Mouse (Mus musculus) liver, embryonic 14.5 days (tissue): ENCODE results near the gene Tmem176a. TPM values are rescaled to one million over a fixed set of nuclear protein-coding genes. Genes with fewer than 3 reads are reported as not detected.
"Not testable (repeated sequence)": the region's sequence is repeated elsewhere in the genome, so short reads cannot be mapped to it uniquely, and the experiment has no call there.

Source experiments
- ATAC-seq: fragments of 200-750 bp; cut with Nextera tagmentation; 2 replicates; pipeline ENCODE4 v1.8.0; 2017; ENCODE audit warnings: moderate number of reproducible peaks, mild to moderate bottlenecking, moderate library complexity; ENCODE audit not compliant: insufficient read depth
- DNase-seq, 3 experiments: peaks; one replicate each; pipeline ENCODE4 v3.0.0-alpha.2; 2012 to 2013; ENCODE audit warnings: low read depth in 3 of 3, low spot score in 3 of 3
- H3K27ac ChIP-seq: fragments of 300-500 bp; sonication (generic); 2 replicates; pipeline ENCODE4 v1.5.1; 2014; ENCODE audit warnings: moderate library complexity, mild to moderate bottlenecking, control low read depth, inconsistent platforms
- H3K27me3 ChIP-seq: fragments of 300-500 bp; sonication (generic); 2 replicates; pipeline ENCODE4 v1.6.1; 2014; ENCODE audit warnings: mild to moderate bottlenecking, low read length, moderate library complexity; ENCODE audit not compliant: control insufficient read depth, insufficient read depth
- H3K36me3 ChIP-seq: fragments of 300-500 bp; sonication (generic); replicated peaks from 2 replicates; pipeline ENCODE4 v1.6.1; 2014; ENCODE audit warnings: low read depth; ENCODE audit not compliant: control insufficient read depth, insufficient read depth
- H3K4me1 ChIP-seq, 2 experiments: fragments of 200-500 bp in 1 of 2; fragments of 300-500 bp in 1 of 2; sonication (generic) in 1 of 2; replicated peaks; 2 replicates each; pipeline ENCODE4 v1.6.1; 2012 to 2014; ENCODE audit warnings: antibody characterized with exemption in 1 of 2, inconsistent platforms in 1 of 2, low read length in 1 of 2; ENCODE audit not compliant: control insufficient read depth in 2 of 2, insufficient read depth in 2 of 2
- H3K4me2 ChIP-seq: fragments of 300-500 bp; sonication (generic); 2 replicates; pipeline ENCODE4 v1.6.1; 2014; ENCODE audit warnings: low read depth, mild to moderate bottlenecking, control low read depth, moderate library complexity
- H3K4me3 ChIP-seq, 2 experiments: fragments of 200-500 bp in 1 of 2; fragments of 300-500 bp in 1 of 2; sonication (generic) in 1 of 2; 2 replicates each; pipeline ENCODE4 v1.5.1; 2012 to 2014; ENCODE audit warnings: low read depth in 2 of 2, low read length in 2 of 2, mild to moderate bottlenecking in 2 of 2, control low read depth in 1 of 2, inconsistent platforms in 1 of 2, moderate library complexity in 1 of 2; ENCODE audit not compliant: insufficient read depth in 1 of 2
- H3K9ac ChIP-seq: fragments of 300-500 bp; sonication (generic); replicated peaks from 2 replicates; pipeline ENCODE4 v1.6.1; 2014; ENCODE audit warnings: mild to moderate bottlenecking, control low read depth, moderate library complexity
- H3K9me3 ChIP-seq: fragments of 300-500 bp; sonication (generic); 2 replicates; pipeline ENCODE4 v1.6.1; 2016; ENCODE audit warnings: low read length, mixed read lengths; ENCODE audit not compliant: control insufficient read depth
- CTCF ChIP-seq: IDR thresholded peaks from 2 replicates; pipeline ENCODE4 v1.5.1; 2016; ENCODE audit warnings: antibody characterized with exemption, low read depth, control low read depth
- EP300 ChIP-seq: IDR thresholded peaks from 2 replicates; pipeline ENCODE4 v1.6.1; 2016; ENCODE audit warnings: antibody characterized with exemption, low read depth
- WGBS: fragments of 180-500 bp; shearing (Covaris S2); extraction: QIAGEN DNeasy Blood & Tissue Kit; methylation state at CpG from one replicate; pipeline ENCODE4 v1.1.7; 2014; ENCODE audit not compliant: insufficient replicate concordance; 5-methylcytosine and 5-hydroxymethylcytosine counted together
- polyA plus RNA-seq, 2 experiments: library from polyadenylated mRNA; depleted of rRNA in 1 of 2; stranded (reverse) in 1 of 2; unstranded in 1 of 2; fragments of >200 nt; fragmentation: Nextera tagmentation in 1 of 2; extraction: Ambion mirVana in 1 of 2; gene quantifications; 2 replicates each; pipeline versions ENCODE4 v1.2.1 to v1.2.3; 2012 to 2014

The Tmem176a gene
- polyA plus RNA-seq, 2 experiments: 34.5 to 126 TPM

- no peaks in the 10 kb centered on the region for H3K27me3 ChIP-seq
- no peaks in the 10 kb centered on the region for H3K9me3 ChIP-seq
- no peak overlapping the region for H3K4me2 ChIP-seq
- ATAC-seq (no peak), DNase-seq (no peak)
- H3K9ac ChIP-seq: no peak overlapping the region
- no peak overlapping the region for H3K4me3 ChIP-seq
- no peak overlapping the region for H3K27ac ChIP-seq
- no peaks in the 10 kb centered on the region for H3K36me3 ChIP-seq
- TF ChIP-seq CTCF (no peak), EP300 (no peak)
- 75% methylated on average over 7 of the region's 7 CpGs for WGBS
- no peaks in the 10 kb centered on the region for H3K4me1 ChIP-seq
These were observed 22.8 kb downstream of the Tmem176a start for GRCm38 (mm10) chr6:48863488-48863887.

- DNase-seq (no peak), ATAC-seq (no peak)
- H3K4me3 ChIP-seq: no peak overlapping the region
- no peaks in the 10 kb centered on the region for H3K36me3 ChIP-seq
- no peak overlapping the region for H3K4me2 ChIP-seq
- no peaks in the 10 kb centered on the region for H3K4me1 ChIP-seq
- TF ChIP-seq EP300: no peak
- H3K9ac ChIP-seq: no peak overlapping the region
- H3K27me3 ChIP-seq: no peaks in the 10 kb centered on the region
- 70% methylated on average over 3 of the region's 3 CpGs for WGBS
- H3K27ac ChIP-seq: no peak overlapping the region
- H3K9me3 ChIP-seq: no peaks in the 10 kb centered on the region
These were observed 23.5 kb downstream of the Tmem176a start for GRCm38 (mm10) chr6:48864181-48864580.

GRCm38 (mm10) chr6:48864723-48865122 is 24.0 kb downstream of the Tmem176a start:
- TF ChIP-seq EP300 (no peak), CTCF (no peak)
- H3K27me3 ChIP-seq: no peaks in the 10 kb centered on the region
- DNase-seq: no peak
- WGBS: 63% methylated on average over 3 of the region's 3 CpGs
- no peaks in the 10 kb centered on the region for H3K4me1 ChIP-seq
- H3K36me3 ChIP-seq: no peaks in the 10 kb centered on the region
- ATAC-seq: no peak
- H3K9me3 ChIP-seq: no peaks in the 10 kb centered on the region
- no peak overlapping the region for H3K27ac ChIP-seq
- H3K9ac ChIP-seq: no peak overlapping the region
- H3K4me2 ChIP-seq: no peak overlapping the region
- no peak overlapping the region for H3K4me3 ChIP-seq

- no peaks in the 10 kb centered on the region for H3K36me3 ChIP-seq
- H3K27ac ChIP-seq: no peak overlapping the region
- DNase-seq: no peak
- H3K4me3 ChIP-seq: no peak overlapping the region
- no peaks in the 10 kb centered on the region for H3K27me3 ChIP-seq
- ATAC-seq: no peak
- H3K9ac ChIP-seq: no peak overlapping the region
- no peaks in the 10 kb centered on the region for H3K4me1 ChIP-seq
- 46% methylated on average over 1 of the region's 1 CpGs for WGBS
- TF ChIP-seq CTCF (no peak), EP300 (no peak)
- no peaks in the 10 kb centered on the region for H3K9me3 ChIP-seq
- H3K4me2 ChIP-seq: no peak overlapping the region
These were observed 24.5 kb downstream of the Tmem176a start for GRCm38 (mm10) chr6:48865152-48865745.

- H3K27ac ChIP-seq, H3K27me3 ChIP-seq, H3K36me3 ChIP-seq, H3K4me2 ChIP-seq, H3K9ac ChIP-seq, H3K4me1 ChIP-seq, H3K9me3 ChIP-seq, H3K4me3 ChIP-seq, DNase-seq, ATAC-seq: not testable (repeated sequence)
- 53% methylated on average over 1 of the region's 1 CpGs for WGBS
These were observed 25.7 kb downstream of the Tmem176a start for GRCm38 (mm10) chr6:48866355-48866950.
